Mouse (Mus musculus): ENCODE measurements around the gene Prpf19.
A peak's percentile ranks its signal among the peaks of the same experiment; 100 is the strongest.

Prpf19 gene

GRCm38 (mm10) chr19:10895708-10896107, 677 bp downstream of the Prpf19 start:
- no peak for DNase-seq (ENCODE audit: low read depth, low spot score)

DNA sequence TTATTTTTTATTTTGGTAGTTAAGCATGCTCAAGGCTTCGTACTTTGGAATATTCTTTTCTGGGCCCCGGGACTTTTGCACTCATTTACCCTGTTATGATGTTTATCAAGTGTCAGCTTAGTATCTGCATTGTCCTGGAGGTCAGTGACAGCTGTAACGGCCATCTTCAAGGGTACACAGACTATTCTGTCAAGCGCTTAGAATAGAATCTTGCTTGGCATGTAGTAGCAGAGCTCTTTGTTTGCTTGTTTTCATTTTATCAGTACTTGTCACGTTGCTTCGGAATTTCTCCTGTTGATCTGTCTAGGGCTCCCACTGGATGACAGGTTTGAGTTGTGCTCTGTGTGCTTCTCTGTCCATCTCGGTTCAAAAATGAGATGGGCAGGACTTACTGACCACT, 1.8 kb downstream of the Prpf19 start:
- DNase-seq (ENCODE audit: low read depth, low spot score), result no peak

DNA sequence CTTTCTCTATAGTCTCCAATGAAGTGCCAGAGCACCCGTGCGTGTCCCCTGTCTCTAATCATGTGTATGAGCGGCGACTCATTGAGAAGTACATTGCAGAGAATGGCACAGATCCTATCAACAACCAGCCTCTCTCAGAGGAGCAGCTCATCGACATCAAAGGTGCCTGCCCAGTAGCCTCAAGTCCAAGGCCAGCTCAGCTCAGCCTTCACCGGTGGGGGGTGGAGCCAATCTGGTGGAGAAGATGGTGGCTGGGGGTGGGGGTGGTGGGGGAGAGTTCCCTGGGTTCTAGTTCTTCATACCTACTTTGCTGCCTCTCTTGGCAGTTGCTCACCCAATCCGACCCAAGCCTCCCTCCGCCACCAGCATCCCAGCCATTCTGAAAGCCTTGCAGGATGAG, 2.5 kb downstream of the Prpf19 start:
- no peak for DNase-seq (ENCODE audit: low read depth, low spot score)

- DNase-seq (ENCODE audit: low read depth, low spot score), result no peak
Measured at GRCm38 (mm10) chr19:10900315-10900714, 5.3 kb downstream of the Prpf19 start.

GRCm38 (mm10) chr19:10901046-10901445, 6.0 kb downstream of the Prpf19 start:
- DNase-seq (ENCODE audit: low read depth, low spot score), result no peak

GRCm38 (mm10) chr19:10904512-10904911, 9.5 kb downstream of the Prpf19 start:
- DNase-seq (ENCODE audit: low read depth, low spot score), result no peak

DNA sequence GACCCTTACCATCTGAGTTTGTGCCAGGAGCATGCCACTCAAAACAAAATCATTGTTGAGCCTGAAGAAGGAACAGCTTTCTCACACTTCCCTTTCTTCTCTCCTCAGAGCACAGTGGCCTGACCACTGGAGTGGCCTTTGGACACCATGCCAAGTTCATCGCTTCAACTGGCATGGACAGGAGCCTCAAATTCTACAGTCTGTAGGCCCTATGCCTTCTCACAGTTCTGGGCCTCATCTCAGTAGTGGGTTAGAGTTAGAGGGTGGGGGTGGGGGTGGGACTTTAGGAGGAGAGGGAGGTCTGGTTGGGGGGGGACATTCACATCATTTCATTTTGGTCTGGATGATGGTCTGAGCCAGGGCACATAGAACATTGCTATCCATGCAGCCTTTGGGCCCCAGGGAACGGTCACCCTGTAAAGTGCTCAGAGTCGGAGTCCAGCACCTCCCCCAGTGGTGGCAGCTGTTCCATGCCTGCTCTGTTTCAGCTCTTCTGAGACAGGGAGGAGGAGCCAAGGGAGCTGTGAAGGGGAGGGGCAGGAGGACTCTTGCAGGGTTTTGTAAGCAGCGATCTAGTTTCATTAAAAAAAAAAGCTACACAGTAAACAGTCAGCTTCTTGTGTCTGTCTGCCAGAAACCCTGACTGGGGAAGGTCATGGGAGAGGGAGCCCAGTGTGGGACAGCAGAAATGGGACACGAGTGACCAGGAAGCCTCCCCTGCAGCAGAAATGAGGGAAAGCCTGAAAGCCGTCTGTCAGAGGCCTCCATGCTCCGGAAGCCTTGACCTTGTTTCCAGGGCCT, 10.1 kb downstream of the Prpf19 start:
- DNase-seq (ENCODE audit: low read depth, low spot score), result no peak

DNA sequence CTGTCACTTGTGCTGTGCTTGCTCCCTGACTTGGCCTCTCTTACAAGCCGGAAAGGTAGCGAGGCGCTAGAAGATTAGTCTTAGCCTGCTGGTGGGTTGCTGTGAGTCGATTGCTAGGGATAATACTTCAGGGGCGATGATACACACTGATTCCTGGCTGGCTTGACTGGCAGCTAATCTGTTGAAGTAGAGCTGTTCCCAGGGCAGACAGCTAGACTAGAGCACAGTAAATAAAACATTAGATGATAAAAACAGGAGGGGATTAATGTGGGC, 10.6 kb downstream of the Prpf19 start:
- no peak for DNase-seq (ENCODE audit: low read depth, low spot score)

- DNase-seq (ENCODE audit: low read depth, low spot score), result peak; percentile 64
Measured at GRCm38 (mm10) chr19:10907891-10908290, 12.9 kb downstream of the Prpf19 start.

DNA sequence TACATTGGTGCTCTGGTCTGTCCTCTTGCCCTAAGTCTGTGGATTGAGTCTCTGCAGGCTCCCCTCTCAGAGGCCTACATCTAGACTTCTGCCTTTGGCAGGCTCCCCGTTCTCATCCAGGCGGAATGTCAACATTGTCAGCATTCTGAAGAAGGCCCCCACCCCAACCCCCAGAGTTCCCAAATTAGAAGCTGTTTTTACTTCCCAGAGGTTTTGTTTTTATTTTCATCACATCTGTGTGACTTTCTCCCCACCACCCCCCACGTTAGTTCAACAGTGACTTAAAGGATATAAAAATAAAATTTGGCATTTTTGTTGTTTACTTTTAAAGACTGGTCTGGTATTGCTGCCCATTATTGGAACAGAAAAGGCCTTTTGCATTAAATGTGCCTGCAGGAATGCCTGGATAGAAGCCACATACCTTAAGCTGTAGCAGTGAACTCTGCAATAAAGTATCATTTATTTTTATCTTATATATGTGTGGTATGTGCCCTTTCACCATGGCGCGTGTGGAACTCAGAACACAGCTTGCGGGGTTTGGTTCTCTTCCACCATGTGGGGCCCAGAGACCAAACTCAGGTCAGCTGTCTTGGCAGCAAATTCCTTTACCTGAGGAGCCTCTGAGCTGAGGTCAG, 14.2 kb downstream of the Prpf19 start:
- DNase-seq (ENCODE audit: low read depth, low spot score), result no peak

DNA sequence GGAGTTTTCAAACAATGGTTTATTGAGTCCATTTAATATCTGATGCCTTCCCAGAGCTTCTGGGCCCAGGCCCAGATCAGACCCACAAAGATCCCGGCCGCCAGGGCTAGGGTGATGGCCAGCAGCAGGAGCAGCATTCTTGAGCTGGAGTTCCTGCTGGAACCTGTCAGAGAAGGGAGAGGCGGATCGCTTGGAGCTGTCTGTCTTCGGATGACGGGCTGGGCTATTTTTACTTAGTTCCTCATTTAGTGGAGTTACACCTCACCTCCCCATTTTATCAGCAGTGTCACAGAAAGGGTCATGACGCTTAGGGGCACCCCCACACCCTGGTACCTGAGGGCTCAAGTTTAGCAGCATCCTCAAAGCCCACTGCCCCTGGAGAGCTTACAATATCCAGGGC, 19.3 kb downstream of the Prpf19 start:
- peak; percentile 81 for DNase-seq (ENCODE audit: low read depth, low spot score)

DNA sequence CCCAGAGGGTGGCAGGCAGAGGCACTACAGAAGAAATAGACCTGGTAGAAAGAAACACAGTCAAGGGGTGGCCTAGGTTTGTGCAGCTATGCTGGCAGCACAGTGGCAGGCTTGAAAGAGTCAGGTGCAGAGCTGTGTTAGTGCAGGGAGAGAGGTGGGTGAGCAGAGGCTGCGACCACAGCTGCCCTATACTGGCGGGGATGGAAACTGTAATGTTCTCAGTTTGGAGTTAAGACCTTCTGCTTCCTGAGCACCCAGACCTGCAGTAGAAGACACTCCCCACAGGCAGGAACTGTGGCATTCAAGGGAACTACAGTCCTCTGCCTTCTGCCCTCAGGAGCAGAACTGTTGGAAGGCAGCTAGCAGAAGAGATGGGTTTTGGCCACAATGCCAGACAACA, 19.8 kb downstream of the Prpf19 start:
- peak; percentile 66 for DNase-seq (ENCODE audit: low read depth, low spot score)

GRCm38 (mm10) chr19:10916506-10916905, 21.5 kb downstream of the Prpf19 start:
- DNase-seq (ENCODE audit: low read depth, low spot score), result peak; percentile 82

GRCm38 (mm10) chr19:10918321-10918991, 23.4 kb downstream of the Prpf19 start:
- no peak for DNase-seq (ENCODE audit: low read depth, low spot score)

GRCm38 (mm10) chr19:10920532-10920931, 25.5 kb downstream of the Prpf19 start, which contains the start of gene Zp1:
Gene Zp1, minus strand, starts transcription at chr19:10920632.
- no peak for DNase-seq (ENCODE audit: low read depth, low spot score)

DNA sequence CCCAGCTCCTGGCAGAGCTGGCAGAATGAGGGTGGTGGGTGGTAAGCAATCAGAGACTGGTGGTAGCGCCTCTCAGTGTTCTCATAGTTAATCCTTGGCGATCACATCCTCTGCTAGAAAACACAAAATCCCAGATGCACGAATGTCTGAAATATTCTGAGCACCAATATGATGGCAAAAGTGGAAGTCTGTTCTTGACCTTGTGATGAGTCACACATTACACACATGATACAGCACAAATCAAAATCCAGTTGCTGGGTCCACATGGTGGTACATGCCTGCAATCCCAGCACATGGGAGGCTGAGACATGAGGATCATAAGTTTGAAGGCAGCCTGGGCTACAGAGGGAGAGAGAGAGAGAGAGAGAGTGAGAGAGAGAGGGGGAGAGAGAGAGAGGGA, 26.0 kb downstream of the Prpf19 start:
- no peak for DNase-seq (ENCODE audit: low read depth, low spot score)

GRCm38 (mm10) chr19:10924220-10924619, 29.2 kb downstream of the Prpf19 start:
- no peak for DNase-seq (ENCODE audit: low read depth, low spot score)

- no peak for DNase-seq (ENCODE audit: low read depth, low spot score)
Measured at GRCm38 (mm10) chr19:10926123-10926621, 31.1 kb downstream of the Prpf19 start.

DNA sequence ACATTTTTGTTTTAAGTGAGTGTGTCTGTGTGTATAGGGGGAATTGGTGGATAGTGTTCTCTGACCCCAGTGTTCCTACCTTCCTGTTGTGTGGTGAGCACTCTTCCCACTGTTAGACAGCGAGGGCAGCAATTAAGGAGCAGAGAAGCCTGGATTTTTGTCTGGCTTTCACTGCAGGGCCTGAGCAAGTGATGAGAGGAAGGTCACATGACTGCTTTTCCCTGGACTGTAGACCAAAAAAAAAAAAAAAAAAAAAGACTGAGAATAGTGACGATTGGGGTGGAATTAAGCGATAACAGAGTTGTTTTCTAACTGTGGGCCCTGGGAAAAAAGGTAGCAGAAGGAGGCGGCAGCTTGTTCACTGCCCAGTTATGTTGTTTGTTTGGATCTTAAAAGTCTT, 31.6 kb downstream of the Prpf19 start:
- DNase-seq (ENCODE audit: low read depth, low spot score), result no peak

DNA sequence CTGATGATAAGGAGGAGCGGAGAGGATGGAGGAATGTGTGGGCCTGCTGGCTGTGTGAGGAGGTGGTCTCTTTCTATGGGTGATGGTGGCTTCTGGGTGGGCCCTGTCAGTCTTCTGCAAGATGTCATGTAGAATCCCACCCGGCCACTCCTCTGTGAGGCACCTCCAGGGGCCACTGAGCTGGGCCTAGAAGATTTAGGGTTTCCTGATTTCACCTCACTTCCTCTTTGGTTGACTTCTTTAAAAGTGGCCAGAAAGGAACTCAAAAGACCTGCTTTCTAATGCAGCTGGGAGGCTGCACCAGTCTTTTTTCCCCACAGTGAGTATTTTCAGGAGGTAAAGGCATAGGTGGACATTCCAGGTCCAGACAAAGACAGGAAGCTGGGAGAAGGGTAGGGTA, 35.6 kb downstream of the Prpf19 start:
- peak; percentile 29 for DNase-seq (ENCODE audit: low read depth, low spot score)

DNA sequence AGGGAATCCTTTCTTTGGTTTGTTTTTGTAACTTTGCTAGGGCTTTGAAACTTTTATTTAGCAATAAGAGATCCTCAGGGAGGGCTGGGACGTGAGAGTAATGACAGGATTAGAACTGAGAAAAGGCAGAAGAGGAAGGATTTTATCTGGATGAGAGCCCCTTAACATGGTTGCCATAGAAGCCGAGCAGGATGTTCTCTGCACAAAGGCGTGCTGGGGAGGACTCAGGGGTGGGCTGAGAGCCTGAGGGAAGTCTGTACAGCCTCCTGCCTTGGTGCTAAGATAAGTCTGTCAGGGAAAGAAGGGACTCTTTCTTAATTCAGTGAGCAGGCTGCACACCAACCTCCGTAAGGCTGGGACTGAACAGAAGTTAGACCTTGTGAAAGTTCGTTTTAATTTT, 40.0 kb downstream of the Prpf19 start:
- DNase-seq (ENCODE audit: low read depth, low spot score), result no peak

GRCm38 (mm10) chr19:10936077-10936476, 41.0 kb downstream of the Prpf19 start:
- DNase-seq (ENCODE audit: low read depth, low spot score), result peak; percentile 54

DNA sequence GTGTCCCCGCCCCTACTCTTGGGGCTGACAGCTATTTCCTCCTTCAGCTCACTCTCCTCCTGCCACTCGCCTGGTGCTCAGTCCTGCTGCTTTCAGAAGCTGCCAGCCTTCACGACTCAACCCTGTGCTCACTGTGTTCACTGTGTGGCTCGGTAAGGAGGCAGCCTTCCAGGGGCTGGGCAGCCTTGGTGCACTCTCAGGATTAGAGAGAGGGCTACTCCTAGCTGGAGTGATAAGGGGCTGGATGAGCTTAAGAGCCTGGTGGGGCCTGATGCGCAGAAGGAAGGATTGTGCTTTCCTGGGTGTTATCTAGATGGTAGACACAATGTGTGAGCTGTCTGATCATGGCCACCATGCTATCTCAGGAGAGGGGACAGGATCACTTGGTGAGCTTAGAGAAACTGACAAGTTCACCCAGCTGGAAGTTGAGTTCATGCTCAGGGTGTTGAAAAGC, 42.1 kb downstream of the Prpf19 start, which contains the start of gene Ptgdr2:
TSS of gene Ptgdr2 (plus strand) at position 51 of the 454 bp plus-strand sequence.
- no peak for DNase-seq (ENCODE audit: low read depth, low spot score)
